Mouse (Mus musculus): ENCODE data around the gene Gpr101. TPM values are rescaled to one million over a fixed set of nuclear protein-coding genes. Genes with fewer than 3 reads are reported as not detected.
A peak's percentile ranks its signal among the peaks of the same experiment; 100 is the strongest.

Gpr101 gene
- polyA plus RNA-seq (2015; fragmentation: Nextera tagmentation; extraction: Ambion mirVana): not detected in 2 replicates

GRCm38 (mm10) chrX:57503634-57504033 lies at the start of gene Gpr101:
TSS of gene Gpr101 (minus strand) at chrX:57503757.
- ATAC-seq (replicated peaks; ENCODE audit: low FRiP score, low read depth): no peak
- no peak within 1 kb of the TSS for H3K9ac ChIP-seq (ENCODE audit: low read depth, low read length)

GRCm38 (mm10) chrX:57521117-57522095 lies 17.8 kb upstream of the Gpr101 start:
- no peak overlapping the region for H3K4me2 ChIP-seq (ENCODE audit: low read length)
- 46% methylated on average over 28 of the region's 28 CpGs for WGBS
- no peak overlapping the region for H3K27ac ChIP-seq
- peak; percentile 36; the same call in 1 of the 2 replicates for TF ChIP-seq CTCF (IDR thresholded peaks at IDR 0.05; ENCODE audit: low read depth)
- no peaks in the 10 kb centered on the region for H3K27me3 ChIP-seq (ENCODE audit: insufficient read depth, low read length)
- H3K4me1 ChIP-seq (replicated peaks; ENCODE audit: insufficient read depth, low read length): no peaks in the 10 kb centered on the region
- DNase-seq (ENCODE audit: low spot score): peak; percentile 12
- no peak for ATAC-seq (replicated peaks; ENCODE audit: low FRiP score, low read depth)
- H3K36me3 ChIP-seq (ENCODE audit: insufficient read depth, low read length): no peaks in the 10 kb centered on the region
- H3K9ac ChIP-seq (ENCODE audit: low read depth, low read length): no peak overlapping the region
- H3K9me3 ChIP-seq (replicated peaks; ENCODE audit: low read length): no peaks in the 10 kb centered on the region
- H3K4me3 ChIP-seq (replicated peaks; ENCODE audit: low read depth, low read length): no peak overlapping the region

More at GRCm38 (mm10) chrX:57503634-57504033, at the start of gene Gpr101:
- Histone ChIP-seq H3K9me3 (replicated peaks; ENCODE audit: low read length) (no peaks in the 10 kb centered on the region), H3K36me3 (ENCODE audit: insufficient read depth, low read length) (no peaks in the 10 kb centered on the region), H3K4me3 (replicated peaks; ENCODE audit: low read depth, low read length) (no peak within 1 kb of the TSS), H3K27ac (no peak within 1 kb of the TSS), H3K27me3 (ENCODE audit: insufficient read depth, low read length) (peaks cover 8% of the 10 kb centered on the region; the same call in 1 of the 2 replicates), H3K4me2 (ENCODE audit: low read length) (peak within 1 kb of the TSS; percentile 32), H3K4me1 (replicated peaks; ENCODE audit: insufficient read depth, low read length) (no peaks in the 10 kb centered on the region)
- no peak for DNase-seq (ENCODE audit: low spot score)
- no peak for TF ChIP-seq CTCF (IDR thresholded peaks at IDR 0.05; ENCODE audit: low read depth)
- 31% methylated on average over 24 of the region's 28 CpGs for WGBS

- DNase-seq (ENCODE audit: low spot score): no peak
- Histone ChIP-seq H3K27me3 (ENCODE audit: insufficient read depth, low read length) (peaks cover 8% of the 10 kb centered on the region; the same call in 1 of the 2 replicates), H3K4me3 (replicated peaks; ENCODE audit: low read depth, low read length) (no peak overlapping the region), H3K9me3 (replicated peaks; ENCODE audit: low read length) (no peaks in the 10 kb centered on the region), H3K9ac (ENCODE audit: low read depth, low read length) (no peak overlapping the region), H3K36me3 (ENCODE audit: insufficient read depth, low read length) (no peaks in the 10 kb centered on the region), H3K27ac (no peak overlapping the region), H3K4me2 (ENCODE audit: low read length) (no peak overlapping the region), H3K4me1 (replicated peaks; ENCODE audit: insufficient read depth, low read length) (no peaks in the 10 kb centered on the region)
- WGBS: 89% methylated on average over 1 of the region's 1 CpGs
- TF ChIP-seq CTCF (IDR thresholded peaks at IDR 0.05; ENCODE audit: low read depth): no peak
- no peak for ATAC-seq (replicated peaks; ENCODE audit: low FRiP score, low read depth)
Measured at GRCm38 (mm10) chrX:57506247-57506646, 2.7 kb upstream of the Gpr101 start.

Other genes with a start within 250 kb of the Gpr101 start
- 4.6 and 6.1 TPM in 2 replicates for gene Arhgef6, start 165.0 kb downstream of the Gpr101 start, polyA plus RNA-seq (2015; fragmentation: Nextera tagmentation; extraction: Ambion mirVana)
- gene Rbmx, start 110.7 kb downstream of the Gpr101 start, polyA plus RNA-seq (2015; fragmentation: Nextera tagmentation; extraction: Ambion mirVana): 102 and 107 TPM in 2 replicates
- 0.06 TPM in 1 of 2 replicates, not detected in the other for gene Gm364, start 94.6 kb downstream of the Gpr101 start, polyA plus RNA-seq (2015; fragmentation: Nextera tagmentation; extraction: Ambion mirVana)